ENCODE assay signal across 9 mouse cellular contexts in genomic region chr9:108308141-108308540, GRCm38 (mm10). TPM values are rescaled to one million over a fixed set of nuclear protein-coding genes. Genes with fewer than 3 reads are reported as not detected.
DNase-seq lines count a peak whose midpoint lies in the region; TF ChIP-seq lines count a peak whose summit lies in the region.
"Had no signal": no experiment of that assay in that cellular context is flagged by ENCODE, and none has a peak within 500 bp of the region (broad histone marks: within the 10 kb centered on the region; RNA-seq: fewer than 3 reads in every experiment).

No protein-coding gene starts in this region.

- no peaks in the 10 kb centered on the region for H3K9me3 ChIP-seq in hindbrain, embryonic 10.5 days
- H3K9me3 ChIP-seq in midbrain, embryonic 10.5 days (replicated peaks): no peaks in the 10 kb centered on the region

- no peak overlapping the region for H3K4me3 ChIP-seq in kidney, adult 2 months (ENCODE audit: insufficient read depth, low read depth, low read length)
- peak overlapping the region; percentile 93 for H3K4me3 ChIP-seq in hindbrain, embryonic 10.5 days
- H3K4me3 ChIP-seq in midbrain, embryonic 10.5 days: peak overlapping the region; percentile 80

- no peak for TF ChIP-seq CTCF in kidney, adult 2 months (conservative IDR thresholded peaks at IDR 0.05; ENCODE audit: insufficient read depth, insufficient read length, low read depth, low read length)

- TF ChIP-seq POLR2A in kidney, adult 2 months (IDR thresholded peaks at IDR 0.05; ENCODE audit: low read depth, low read length): no peak

- H3K27me3 ChIP-seq in kidney, adult 2 months (replicated peaks; ENCODE audit: control insufficient read depth, insufficient read depth, low read length): no peaks in the 10 kb centered on the region
- no peaks in the 10 kb centered on the region for H3K27me3 ChIP-seq in hindbrain, embryonic 10.5 days (ENCODE audit: insufficient read depth, poor library complexity, severe bottlenecking)
- H3K27me3 ChIP-seq in midbrain, embryonic 10.5 days (ENCODE audit: low read depth, poor library complexity, severe bottlenecking): no peaks in the 10 kb centered on the region

- peaks cover 26% of the 10 kb centered on the region for H3K4me1 ChIP-seq in kidney, adult 2 months (ENCODE audit: control insufficient read depth, insufficient read depth, low read length)
- H3K4me1 ChIP-seq in hindbrain, embryonic 10.5 days (replicated peaks): peaks cover 35% of the 10 kb centered on the region
- H3K4me1 ChIP-seq in midbrain, embryonic 10.5 days: peaks cover 41% of the 10 kb centered on the region

- intact Hi-C loops in gastrocnemius, postnatal 14 days (cut with DNase I; ENCODE audit: low total_unique reads): no loop called here

- peak; percentile 51 for DNase-seq in kidney, adult 2 months
- DNase-seq in kidney, adult 8-10 months: no peak
- peak; percentile 22 for DNase-seq in MN1 (ENCODE audit: low spot score)
- DNase-seq in hindbrain, embryonic 10.5 days (ENCODE audit: low spot score): no peak
- DNase-seq in midbrain, embryonic 10.5 days (ENCODE audit: low spot score): no peak
- no peak for DNase-seq in gastrocnemius, postnatal 14 days
- no peak for DNase-seq in thymus, postnatal 0 days (ENCODE audit: low spot score)
- no peak for DNase-seq in right cerebral cortex, adult 18-20 months
- DNase-seq: right cerebral cortex, postnatal 14 days had no signal

- WGBS in kidney, adult 2 months: 1% methylated on average over 2 of the region's 2 CpGs
- 73% methylated on average over 2 of the region's 2 CpGs for WGBS in hindbrain, embryonic 10.5 days
- 77% methylated on average over 2 of the region's 2 CpGs for WGBS in midbrain, embryonic 10.5 days

- H3K36me3 ChIP-seq in kidney, adult 2 months (ENCODE audit: control insufficient read depth, insufficient read depth, low read length): no peaks in the 10 kb centered on the region; the same call in 1 of the 2 replicates
- H3K36me3 ChIP-seq in hindbrain, embryonic 10.5 days: peaks cover 13% of the 10 kb centered on the region
- H3K36me3 ChIP-seq in midbrain, embryonic 10.5 days: peaks cover 18% of the 10 kb centered on the region

- H3K27ac ChIP-seq in kidney, adult 2 months (ENCODE audit: insufficient read depth, low read depth, low read length): no peak overlapping the region
- no peak overlapping the region for H3K27ac ChIP-seq in hindbrain, embryonic 10.5 days
- H3K27ac ChIP-seq in midbrain, embryonic 10.5 days (replicated peaks): no peak overlapping the region

RNA-seq across cellular contexts. Expression of gene Tcta, which starts 2.2 kb away (rescaled TPM):
- polyA plus RNA-seq in kidney, adult 2 months (2012; rRNA removed): 53.0 and 55.3 TPM in 2 replicates
- 20.7 and 32.7 TPM in 2 replicates for polyA plus RNA-seq in hindbrain, embryonic 10.5 days (2016; fragmentation: Nextera tagmentation; extraction: Ambion mirVana)
- 17.8 and 26.2 TPM in 2 replicates for polyA plus RNA-seq in midbrain, embryonic 10.5 days (2016; fragmentation: Nextera tagmentation; extraction: Ambion mirVana)
- total RNA-seq in gastrocnemius, postnatal 14 days (2021): 10 to 100 TPM; 24.7 to 26.9 TPM
- polyA plus RNA-seq in thymus, postnatal 0 days (2015; fragmentation: Nextera tagmentation; extraction: Ambion mirVana): 41.6 and 45.7 TPM in 2 replicates

RNA-seq across cellular contexts. Expression of gene Rhoa, which starts 2.2 kb away (rescaled TPM):
- 125 and 179 TPM in 2 replicates for polyA plus RNA-seq in kidney, adult 2 months (2012; rRNA removed)
- polyA plus RNA-seq in hindbrain, embryonic 10.5 days (2016; fragmentation: Nextera tagmentation; extraction: Ambion mirVana): 271 and 385 TPM in 2 replicates
- 272 and 276 TPM in 2 replicates for polyA plus RNA-seq in midbrain, embryonic 10.5 days (2016; fragmentation: Nextera tagmentation; extraction: Ambion mirVana)
- total RNA-seq in gastrocnemius, postnatal 14 days (2021): 100 to 1,000 TPM; 159 to 177 TPM
- 517 and 543 TPM in 2 replicates for polyA plus RNA-seq in thymus, postnatal 0 days (2015; fragmentation: Nextera tagmentation; extraction: Ambion mirVana)

RNA-seq across cellular contexts. Expression of gene Amt, which starts 11.5 kb away (rescaled TPM):
- polyA plus RNA-seq in kidney, adult 2 months (2012; rRNA removed): 77.5 and 84.2 TPM in 2 replicates
- 31.4 and 34.7 TPM in 2 replicates for polyA plus RNA-seq in hindbrain, embryonic 10.5 days (2016; fragmentation: Nextera tagmentation; extraction: Ambion mirVana)
- 37.9 and 39.2 TPM in 2 replicates for polyA plus RNA-seq in midbrain, embryonic 10.5 days (2016; fragmentation: Nextera tagmentation; extraction: Ambion mirVana)
- 1 to 10 TPM in 1 of 2 experiments, under 1 TPM in 1; 0.76 to 1.3 TPM for total RNA-seq in gastrocnemius, postnatal 14 days (2021)
- polyA plus RNA-seq in thymus, postnatal 0 days (2015; fragmentation: Nextera tagmentation; extraction: Ambion mirVana): 1.1 and 1.8 TPM in 2 replicates

RNA-seq across cellular contexts. Expression of gene Nicn1, which starts 17.9 kb away (rescaled TPM):
- 38.9 and 39.3 TPM in 2 replicates for polyA plus RNA-seq in kidney, adult 2 months (2012; rRNA removed)
- 39.5 and 54.3 TPM in 2 replicates for polyA plus RNA-seq in hindbrain, embryonic 10.5 days (2016; fragmentation: Nextera tagmentation; extraction: Ambion mirVana)
- polyA plus RNA-seq in midbrain, embryonic 10.5 days (2016; fragmentation: Nextera tagmentation; extraction: Ambion mirVana): 44.4 and 57.3 TPM in 2 replicates
- total RNA-seq in gastrocnemius, postnatal 14 days (2021): 1 to 10 TPM; 9.3 to 9.8 TPM
- polyA plus RNA-seq in thymus, postnatal 0 days (2015; fragmentation: Nextera tagmentation; extraction: Ambion mirVana): 8.2 and 12.4 TPM in 2 replicates

RNA-seq across cellular contexts. Expression of gene Gpx1, which starts 30.6 kb away (rescaled TPM):
- polyA plus RNA-seq in kidney, adult 2 months (2012; rRNA removed): 5,487 and 5,501 TPM in 2 replicates
- 816 and 892 TPM in 2 replicates for polyA plus RNA-seq in hindbrain, embryonic 10.5 days (2016; fragmentation: Nextera tagmentation; extraction: Ambion mirVana)
- 767 and 792 TPM in 2 replicates for polyA plus RNA-seq in midbrain, embryonic 10.5 days (2016; fragmentation: Nextera tagmentation; extraction: Ambion mirVana)
- total RNA-seq in gastrocnemius, postnatal 14 days (2021): 10 to 100 TPM; 86.5 to 98.0 TPM
- polyA plus RNA-seq in thymus, postnatal 0 days (2015; fragmentation: Nextera tagmentation; extraction: Ambion mirVana): 862 and 915 TPM in 2 replicates

Comparison
In these comparisons a context has a peak if more than half of its experiments do, and no peak if none do; other contexts are left out.
1. DNase-seq: peak in kidney, adult 2 months (single experiment) and MN1 (single experiment); none in kidney, adult 8-10 months (0 of 2), hindbrain, embryonic 10.5 days (single experiment), midbrain, embryonic 10.5 days (single experiment), gastrocnemius, postnatal 14 days (single experiment), thymus, postnatal 0 days (single experiment) and right cerebral cortex, adult 18-20 months (single experiment).
2. RNA of gene Amt, which starts 11.5 kb away (polyA plus RNA-seq): 77.5 to 84.2 TPM in kidney, adult 2 months, 37.9 to 39.2 TPM in midbrain, embryonic 10.5 days and 31.4 to 34.7 TPM in hindbrain, embryonic 10.5 days; 1.1 to 1.8 TPM in thymus, postnatal 0 days; every median in the first group is over 10 times any median in the second.